Mouse (Mus musculus) T-helper 2 cell (primary cell): ENCODE results near the gene Htr3a.

ENCODE experiments used
- in situ Hi-C: fragments of 300-600 bp; cut with MboI, MseI; formaldehyde crosslinking; loops from one replicate; pipeline ENCODE4 v1.15.1; 2025; ENCODE audit warnings: high pct_unique_total_duplicates

Gene Htr3a

DNA sequence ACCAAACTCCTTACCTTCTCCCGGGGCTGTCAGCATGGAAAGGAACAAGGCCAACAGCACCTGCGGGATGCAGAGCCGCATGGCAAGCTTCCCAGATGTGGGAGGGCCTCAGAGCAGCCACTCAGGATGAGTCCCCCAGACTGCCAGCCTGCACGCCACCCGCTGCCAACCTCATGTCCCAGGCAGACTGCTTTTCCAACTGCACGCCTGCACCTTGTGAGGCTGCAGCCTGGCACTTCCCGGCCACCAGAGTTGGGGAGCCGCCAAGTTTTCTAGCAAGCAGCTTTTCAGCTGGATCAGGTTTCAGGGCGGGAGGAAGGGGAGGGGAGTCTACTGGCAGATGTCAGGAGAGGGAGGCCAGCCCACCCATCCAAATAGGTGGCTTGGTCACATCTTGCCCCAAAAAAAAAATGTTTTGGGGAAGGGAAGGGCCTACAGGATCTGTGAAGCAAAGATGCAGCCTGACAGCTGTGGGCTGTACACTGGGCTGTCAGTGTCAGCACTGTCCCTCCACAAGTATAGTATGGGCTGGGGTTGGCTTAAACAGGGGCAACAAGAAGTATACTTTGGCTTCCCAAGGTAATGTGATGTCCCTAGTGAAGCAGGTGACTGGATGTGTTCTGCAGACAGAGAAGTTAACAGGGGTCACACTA, at the start of gene Htr3a:
Gene Htr3a (minus strand): TSS at position 215 of the 653 bp plus-strand sequence.
- in situ Hi-C loops: no loop called here

DNA sequence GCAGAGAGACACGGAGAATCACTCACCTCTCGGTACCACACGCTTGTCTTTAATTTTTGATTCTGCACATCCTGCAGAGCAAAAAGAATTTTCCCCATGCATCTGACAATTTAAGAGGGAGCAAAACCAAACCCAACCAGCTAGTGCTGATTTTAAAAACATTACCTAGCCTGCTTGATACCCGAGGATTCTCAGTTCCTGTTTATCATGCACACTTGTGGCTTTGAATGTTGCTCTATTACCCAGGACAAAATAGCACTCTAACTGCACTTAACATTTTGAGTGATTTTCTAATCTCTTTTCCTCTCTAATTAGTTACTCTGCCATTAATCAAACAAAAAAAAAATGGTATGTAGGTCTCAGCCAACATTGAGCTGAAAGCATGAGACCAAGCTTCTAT, 36.7 kb upstream of the Htr3a start:
- in situ Hi-C loops: no loop called here

DNA sequence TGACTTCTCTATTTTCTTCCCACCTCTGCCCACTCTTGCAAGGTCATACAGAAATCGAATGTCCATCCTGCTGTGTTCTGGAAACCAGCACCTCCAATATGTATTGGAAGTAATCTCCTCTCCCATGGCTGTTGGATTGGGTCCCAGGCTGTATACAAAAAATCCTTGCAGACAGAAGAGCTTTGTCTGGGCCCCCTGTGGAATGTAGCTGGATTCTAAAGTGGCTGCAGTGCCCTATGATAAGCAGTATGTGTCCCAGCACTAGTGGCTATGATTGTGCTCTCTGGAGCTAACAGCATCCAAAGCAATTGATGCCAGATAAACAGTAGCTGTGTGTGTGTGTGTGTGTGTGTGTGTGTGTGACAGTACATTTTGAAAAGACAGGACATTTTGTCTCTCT, 31.4 kb upstream of the Htr3a start:
- in situ Hi-C loops: no loop called here

DNA sequence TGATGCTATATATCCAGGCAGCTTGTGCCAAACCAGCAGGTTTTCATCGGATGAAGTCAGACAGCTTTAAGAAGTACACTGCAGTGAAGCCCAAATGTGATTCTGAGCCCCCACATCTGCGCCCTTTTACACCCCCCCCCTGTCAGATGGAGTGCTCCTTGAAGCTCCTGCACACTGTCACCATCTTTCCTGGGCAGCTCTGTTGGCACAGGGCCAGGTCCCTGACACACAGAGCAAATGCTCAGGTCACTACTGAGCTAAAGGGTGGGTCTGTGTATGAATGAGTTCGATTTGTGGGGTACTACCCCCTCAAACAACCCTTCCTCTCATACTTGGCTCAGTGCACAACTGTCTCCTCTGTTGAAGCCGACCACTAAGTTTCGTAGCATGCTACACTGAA, 18.5 kb upstream of the Htr3a start:
- in situ Hi-C loops: no loop called here

DNA sequence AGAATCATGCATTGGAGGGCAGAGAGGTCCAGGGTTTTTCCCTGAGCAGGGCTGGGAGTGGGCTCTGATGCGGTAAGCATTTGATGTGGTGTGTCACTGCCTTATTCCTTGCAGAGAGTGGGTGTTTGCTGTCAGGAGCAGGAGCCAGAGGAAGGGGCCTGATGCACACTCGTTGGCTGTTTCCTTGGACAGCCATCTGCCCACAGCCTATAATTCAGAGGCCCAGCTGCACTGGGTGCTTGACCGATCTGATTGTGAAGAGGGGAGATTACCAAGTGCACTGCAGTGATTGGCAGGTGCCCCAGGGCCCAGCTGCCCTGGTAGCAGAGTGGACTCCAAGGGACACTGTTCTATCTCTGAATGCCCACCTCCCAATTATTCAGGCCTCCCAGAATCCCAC, 17.9 kb upstream of the Htr3a start:
- in situ Hi-C loops: no loop called here

DNA sequence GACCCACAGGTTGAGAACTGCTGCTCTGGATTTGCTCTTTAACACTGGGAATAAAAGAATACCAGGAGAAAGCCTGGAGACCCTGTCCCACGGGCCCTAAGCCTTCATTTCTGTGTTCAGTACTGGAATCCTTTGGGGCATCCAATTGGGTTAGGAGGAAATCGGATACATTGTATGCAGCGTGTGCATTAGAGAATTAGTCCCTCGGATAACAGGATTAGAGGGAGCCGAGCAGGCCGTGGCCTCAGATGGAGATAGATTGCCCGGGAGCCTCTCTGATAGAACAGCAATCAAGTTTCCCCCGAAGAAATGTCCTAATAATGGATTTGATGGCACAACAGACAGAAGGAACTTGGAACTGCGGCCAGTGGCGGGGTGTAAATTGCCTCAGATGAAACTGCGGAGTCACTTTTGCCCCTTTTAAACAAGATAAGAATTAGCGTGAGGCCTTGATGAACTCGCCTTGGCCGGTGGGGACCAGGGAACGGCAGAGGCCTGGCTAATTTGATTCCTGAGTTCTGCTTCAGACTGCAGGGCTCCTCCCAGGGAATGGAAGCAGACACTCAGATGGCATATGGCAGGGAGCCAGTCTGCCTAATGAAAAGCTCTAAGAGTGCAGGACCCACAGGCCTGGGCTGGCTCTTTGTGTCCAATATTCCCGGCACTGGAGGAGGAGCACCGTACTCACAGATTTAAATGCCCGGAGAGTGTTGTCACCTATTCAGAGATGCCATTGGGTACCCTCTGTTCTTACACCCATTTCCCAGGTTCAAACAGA, 5.3 kb upstream of the Htr3a start:
- in situ Hi-C loops: no loop called here

DNA sequence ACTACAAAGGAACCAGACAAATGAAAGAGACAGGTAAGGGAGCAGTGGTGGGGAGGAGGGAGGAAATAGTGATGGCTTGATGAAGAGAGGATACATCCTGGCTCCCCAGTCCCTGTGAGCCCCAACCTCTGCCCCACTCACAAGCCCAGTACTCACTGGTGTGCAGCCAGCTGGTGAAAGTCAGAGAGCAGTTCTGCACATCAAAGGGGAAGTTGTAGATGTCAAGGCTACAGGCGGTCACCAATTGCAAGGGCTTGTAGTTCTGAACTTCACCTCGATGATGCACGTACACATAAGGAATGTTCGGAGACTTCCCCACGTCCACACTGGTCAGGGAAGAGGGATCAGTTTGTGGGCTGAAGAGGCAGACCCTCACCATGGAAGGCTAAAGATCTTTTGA, 6.5 kb downstream of the Htr3a start:
- in situ Hi-C loops: no loop called here

DNA sequence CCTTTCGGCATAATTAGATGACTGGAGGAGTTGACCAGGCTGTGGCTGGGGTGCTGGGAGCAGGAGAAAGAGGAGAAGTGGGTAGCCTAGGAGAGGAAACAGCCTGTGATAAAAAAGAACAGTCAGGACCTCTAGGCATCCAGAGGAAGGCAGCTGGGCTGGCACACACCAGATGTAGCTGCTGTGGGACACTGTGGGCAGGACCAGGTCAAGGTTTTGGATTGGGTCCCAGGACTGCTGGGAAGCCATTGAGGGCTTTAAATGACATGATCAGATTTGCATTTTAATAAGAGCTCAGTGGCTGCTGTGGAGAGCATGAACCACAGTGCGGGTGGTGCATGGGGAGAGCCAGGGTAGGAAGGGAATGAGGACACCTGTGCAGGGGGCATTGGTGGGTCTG, 7.1 kb downstream of the Htr3a start:
- in situ Hi-C loops: no loop called here

DNA sequence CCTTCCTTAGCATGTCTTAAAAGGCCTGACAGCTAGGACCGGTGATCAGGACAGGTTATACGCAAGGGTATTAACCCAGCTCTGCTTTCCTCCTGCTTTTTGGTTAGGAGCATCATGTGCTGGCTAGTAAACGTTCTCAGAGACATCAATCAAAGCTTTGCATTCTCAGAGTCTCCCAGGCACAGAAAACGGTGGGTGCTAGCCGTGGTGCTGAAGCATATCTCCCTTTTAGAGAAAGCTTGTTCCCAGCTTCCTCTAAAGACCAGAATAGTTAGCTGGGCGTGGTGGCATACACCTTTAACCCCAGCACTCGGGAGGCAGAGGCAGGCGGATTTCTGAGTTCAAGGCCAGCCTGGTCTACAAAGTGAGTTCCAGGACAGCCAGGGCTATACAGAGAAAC, 12.3 kb downstream of the Htr3a start:
- in situ Hi-C loops: loop anchor here (10.0 kb wide), 1 partner anchor 254 kb away; no protein-coding TSS in a partner anchor

DNA sequence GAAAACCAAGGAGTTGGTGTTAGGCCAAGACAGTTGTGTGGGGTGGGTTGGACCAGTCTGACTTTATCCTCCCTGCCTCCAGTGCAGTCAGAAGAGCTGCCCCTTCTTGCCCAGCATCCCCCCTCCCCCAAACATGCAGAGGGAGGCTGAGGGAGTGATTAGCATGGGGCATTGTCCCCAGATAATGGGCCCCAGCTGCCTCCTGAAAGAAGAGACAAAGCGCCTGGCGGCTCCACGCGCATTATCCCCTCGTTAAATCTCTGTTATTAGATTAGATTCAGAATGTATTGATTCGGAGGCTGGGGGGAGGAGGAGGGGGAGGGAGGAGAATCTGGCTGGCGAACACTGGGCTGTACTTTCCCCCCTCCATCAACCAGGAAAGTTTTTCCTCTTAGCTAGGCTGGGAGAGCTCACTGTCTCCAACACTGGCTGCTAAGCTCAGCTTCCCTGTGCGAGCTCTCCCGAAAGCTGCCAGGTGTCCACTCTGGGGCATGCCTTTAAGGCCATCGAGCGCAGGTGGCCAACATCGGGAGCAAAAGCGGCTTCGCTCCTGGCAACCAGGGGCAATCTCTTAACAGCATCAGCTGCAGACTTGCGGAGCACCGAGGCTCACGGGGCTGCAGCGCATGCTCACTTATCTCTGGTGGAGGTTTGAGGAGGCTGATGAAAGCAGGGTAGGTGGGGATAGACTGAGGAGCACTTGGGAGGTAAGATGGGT, 14.9 kb downstream of the Htr3a start:
- in situ Hi-C loops: loop anchor here (10.0 kb wide), 1 partner anchor 251 kb away; no protein-coding TSS in a partner anchor

DNA sequence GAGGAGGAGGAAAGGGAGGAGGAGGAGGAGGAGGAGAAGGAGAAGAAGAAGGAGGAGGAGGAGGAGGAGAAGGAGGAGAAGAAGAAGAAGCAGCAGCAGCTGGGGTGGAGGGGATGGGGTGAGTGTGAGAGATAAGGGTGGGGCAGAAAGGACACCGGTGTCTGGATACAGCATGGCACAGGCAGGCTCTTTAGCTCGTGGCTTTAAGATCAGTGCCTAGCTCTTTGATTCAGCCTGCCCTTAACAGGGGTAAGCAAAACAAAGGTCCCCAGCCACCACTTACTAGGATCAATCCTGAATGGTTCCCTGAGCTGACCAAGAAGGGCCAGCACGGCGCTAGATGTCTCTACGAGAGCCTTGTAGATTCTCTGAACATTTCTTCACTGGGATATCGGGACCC, 16.1 kb downstream of the Htr3a start:
- in situ Hi-C loops: loop anchor here (10.0 kb wide), 1 partner anchor 250 kb away; no protein-coding TSS in a partner anchor

DNA sequence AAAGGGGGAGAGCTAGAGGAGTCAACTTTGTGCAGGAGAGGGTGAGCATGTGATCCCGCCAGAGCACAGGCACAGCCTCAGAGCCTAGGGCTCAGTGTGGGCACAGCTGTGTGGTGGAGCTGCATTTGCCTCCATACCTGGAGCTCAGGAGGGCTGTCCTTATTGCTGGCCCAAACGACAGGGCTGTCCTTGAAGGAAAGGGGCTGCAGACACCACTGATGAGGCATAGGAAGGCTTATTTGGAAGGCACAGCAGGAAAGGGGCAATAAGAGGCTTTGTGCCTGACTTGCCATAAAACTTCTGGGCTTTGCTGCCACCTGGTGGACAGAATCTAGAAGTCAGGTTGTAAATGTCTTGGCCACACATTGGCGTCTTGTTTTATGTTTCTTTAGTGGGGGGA, 16.9 kb downstream of the Htr3a start:
- in situ Hi-C loops: loop anchor here (10.0 kb wide), 1 partner anchor 249 kb away; no protein-coding TSS in a partner anchor

DNA sequence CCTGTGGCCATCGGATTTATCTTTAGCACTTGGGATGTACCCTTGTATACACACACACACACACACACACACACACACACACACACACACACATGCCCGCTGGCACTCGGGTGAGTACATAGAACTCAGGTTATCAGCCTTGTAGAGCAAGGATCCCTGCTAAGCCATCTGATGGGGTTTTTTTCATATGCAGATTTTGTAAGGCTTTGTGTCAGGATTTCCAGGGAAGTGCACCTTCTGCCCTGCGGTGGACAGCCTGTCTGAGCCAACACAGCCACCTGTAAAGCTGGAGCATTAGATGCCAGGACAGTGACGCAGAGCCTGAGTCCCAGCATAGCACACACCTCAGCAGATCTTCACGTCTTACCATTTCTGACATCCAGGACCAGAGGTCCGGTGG, 21.8 kb downstream of the Htr3a start:
- in situ Hi-C loops: no loop called here

DNA sequence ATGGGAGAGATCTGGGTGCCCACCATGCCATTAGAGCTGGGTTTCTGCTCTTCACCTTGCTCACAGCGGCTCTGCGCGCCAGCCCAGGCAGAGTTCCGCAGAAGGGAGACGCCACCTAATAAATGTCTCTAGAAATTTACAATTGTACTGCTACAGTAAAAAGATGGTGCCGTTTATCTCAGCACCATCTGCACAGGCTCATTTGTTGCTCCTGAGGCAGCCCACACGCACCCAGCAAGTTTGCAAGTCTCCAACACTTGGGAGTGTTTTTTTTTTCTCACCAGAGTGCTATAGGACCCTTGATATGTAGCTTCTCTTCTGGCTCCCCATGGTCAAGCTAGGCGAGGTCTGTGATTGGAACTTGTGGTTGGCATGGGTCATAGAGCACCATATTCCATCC, 38.0 kb downstream of the Htr3a start:
- in situ Hi-C loops: no loop called here

DNA sequence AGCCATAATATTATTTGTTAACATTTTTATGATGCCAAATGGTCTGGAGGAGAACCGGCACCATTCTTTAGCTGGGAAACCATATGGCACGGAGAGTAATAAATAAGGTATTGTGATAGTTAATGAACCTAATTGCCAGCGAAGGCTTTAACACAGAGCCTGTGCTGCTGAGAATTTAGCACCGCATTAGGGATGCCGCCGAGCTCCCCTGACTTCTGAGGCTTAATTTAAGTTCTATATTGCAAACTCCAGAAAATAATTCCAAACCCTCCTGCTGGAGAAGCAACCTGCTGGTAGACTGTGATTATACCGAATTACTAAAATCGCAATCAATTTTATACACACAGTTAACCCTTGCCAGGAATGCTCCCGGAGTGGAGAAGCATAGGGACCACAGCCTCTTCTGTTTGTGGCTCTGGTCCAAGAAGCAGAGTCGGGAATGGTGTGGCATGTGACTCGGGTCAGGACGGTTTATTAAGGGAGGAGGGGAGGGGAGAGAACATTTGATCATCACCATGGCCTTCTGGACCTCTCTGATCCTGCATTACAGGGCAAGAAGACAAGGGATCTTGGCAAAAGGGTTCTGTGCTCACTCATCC, 44.3 kb downstream of the Htr3a start:
- in situ Hi-C loops: no loop called here

DNA sequence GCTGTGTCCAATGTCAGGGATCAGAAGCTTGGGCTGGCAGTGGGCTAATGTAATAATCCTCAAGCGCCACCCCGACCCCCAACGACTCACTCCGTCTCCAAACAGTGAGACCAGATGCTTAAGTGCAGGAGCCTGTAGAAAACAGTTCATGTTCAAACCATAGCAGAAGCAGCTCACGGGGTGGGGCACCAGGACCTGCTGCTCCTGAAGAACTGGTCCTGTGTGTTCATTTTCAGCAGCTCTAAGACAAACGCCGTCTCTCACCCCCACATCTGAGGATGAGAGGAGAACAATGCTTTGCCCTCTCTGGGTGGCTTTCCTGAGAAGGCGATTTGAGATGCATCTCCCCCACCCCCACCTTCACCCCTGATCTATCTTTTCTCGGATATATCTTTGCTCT, 45.7 kb downstream of the Htr3a start:
- in situ Hi-C loops: no loop called here

DNA sequence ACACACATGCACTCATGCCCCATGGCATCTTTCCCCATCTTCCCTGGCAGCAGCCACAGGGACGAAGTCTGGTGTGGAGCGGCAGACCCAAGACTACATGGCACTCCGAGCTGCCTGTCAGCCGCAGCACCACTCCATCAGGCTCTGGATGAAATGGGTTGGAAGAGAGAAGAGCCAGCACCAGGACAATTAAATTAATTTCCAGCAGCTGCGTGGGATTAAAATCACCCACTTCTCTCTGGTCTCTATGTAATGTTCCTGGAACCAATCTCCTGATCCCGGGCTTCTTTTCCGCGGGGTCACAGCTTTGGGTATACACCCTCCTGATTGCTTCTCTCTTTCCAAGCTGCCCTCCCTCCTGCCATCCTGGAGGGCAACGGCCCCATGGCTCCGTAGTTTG, 49.4 kb downstream of the Htr3a start:
- in situ Hi-C loops: loop anchor here (5.0 kb wide), 1 partner anchor 214 kb away; no protein-coding TSS in a partner anchor

DNA sequence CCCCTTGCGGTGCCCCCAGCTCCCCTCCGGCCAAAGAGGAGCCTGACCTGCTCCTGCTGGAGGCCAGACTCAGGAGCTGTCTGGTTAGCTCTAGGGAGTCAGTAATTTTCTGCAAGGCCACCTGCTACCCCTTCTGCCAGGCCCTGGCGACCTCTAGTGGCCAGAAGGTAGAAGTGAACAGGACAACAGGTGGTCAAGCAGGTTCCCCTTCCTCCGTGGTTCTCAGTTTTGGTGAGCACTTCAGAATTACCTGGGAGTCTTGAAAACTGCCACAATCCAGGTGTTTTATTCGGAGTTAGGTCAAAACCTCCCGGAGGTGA, 50.4 kb downstream of the Htr3a start:
- in situ Hi-C loops: loop anchor here (5.0 kb wide), 1 partner anchor 213 kb away; no protein-coding TSS in a partner anchor

DNA sequence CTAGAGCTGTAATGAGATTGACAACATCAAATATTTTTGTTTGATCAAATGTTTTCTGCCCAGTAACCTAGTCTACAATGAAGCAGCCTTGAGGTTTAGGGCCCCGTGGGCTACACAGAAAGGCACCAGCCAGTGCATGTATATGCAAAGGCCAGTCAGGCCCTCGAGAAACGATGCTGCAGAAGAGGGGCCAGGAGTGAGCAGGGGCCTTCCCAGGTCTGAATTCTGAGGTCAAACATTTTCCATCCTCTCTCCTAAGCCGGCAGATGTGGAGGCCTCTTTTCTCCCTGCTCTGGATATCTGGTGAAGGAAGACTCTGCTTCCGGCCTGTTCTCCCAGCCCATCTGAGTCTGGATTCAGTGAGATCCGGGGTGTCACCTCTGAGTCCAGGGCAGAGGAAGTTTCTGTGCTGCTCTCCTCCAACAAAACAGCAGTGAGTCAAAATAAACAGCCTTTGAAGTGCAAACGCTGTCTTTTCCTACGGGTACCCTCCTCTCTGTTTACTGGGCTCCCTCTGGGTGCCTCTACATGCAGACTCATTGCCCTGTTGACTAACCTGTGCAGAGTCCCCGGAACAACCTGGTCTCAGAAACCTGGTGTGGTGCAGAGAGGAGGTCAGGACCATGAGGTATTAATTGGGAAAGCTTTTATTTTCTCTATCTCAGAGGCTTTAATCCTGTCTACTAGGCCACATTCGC, 50.9 kb downstream of the Htr3a start:
- in situ Hi-C loops: loop anchor here (5.0 kb wide), 1 partner anchor 213 kb away; no protein-coding TSS in a partner anchor

DNA sequence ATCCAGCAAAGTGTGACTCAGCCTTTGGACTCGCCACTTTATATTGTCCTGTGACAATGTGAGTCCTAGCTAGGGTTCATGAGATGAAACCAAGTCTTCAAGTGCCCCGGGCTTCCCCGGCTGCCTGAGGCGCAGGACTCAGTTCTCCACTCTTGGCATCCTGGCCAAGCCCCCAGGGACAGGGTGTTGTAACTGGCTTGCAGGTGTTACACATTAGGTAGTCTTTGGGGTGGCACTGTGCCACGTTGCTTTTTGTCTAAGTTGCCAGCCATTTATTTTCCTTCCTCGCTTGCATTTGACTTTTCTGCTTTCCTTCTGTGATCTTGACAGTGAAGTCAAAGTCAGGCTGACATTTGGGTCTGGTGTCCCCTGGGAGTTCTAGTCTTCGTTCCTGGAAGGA, 53.0 kb downstream of the Htr3a start:
- in situ Hi-C loops: no loop called here

DNA sequence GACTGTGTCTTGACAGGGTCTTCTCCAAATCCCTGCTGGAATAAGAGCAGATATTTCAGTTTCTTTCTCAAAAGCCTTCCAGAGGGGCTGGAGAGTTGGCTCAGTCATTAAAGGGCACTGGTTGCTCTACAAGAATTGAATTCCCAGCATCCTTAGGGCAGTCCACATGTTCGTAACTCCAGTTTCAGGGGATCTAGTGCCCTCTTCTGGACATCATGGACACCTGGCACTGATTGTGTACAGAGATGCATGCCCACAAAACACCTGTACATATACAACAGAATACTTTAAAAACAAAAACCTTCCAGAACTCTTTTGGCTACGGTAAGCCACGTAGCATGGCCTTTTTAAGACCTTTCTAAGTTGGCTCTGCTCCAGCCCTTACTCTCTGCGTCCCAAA, 54.7 kb downstream of the Htr3a start:
- in situ Hi-C loops: no loop called here
